Mouse (Mus musculus) limb, embryonic 14.5 days (tissue): ENCODE data around the gene 3110009E18Rik. TPM values are rescaled to one million over a fixed set of nuclear protein-coding genes. Genes with fewer than 3 reads are reported as not detected.
A peak's percentile ranks its signal among the peaks of the same experiment; 100 is the strongest.

Source experiments
- ATAC-seq: fragments of 200-750 bp; cut with Nextera tagmentation; 2 replicates; pipeline ENCODE4 v1.8.0; 2017; ENCODE audit warnings: low read depth, moderate number of reproducible peaks, moderate TSS enrichment; ENCODE audit not compliant: low FRiP score
- DNase-seq: peaks from one replicate; pipeline ENCODE4 v3.0.0-alpha.2; 2015; ENCODE audit warnings: low spot score
- H3K27ac ChIP-seq: fragments of 300-500 bp; sonication (generic); replicated peaks from 2 replicates; pipeline ENCODE4 v1.5.1; 2014; ENCODE audit warnings: low read depth, mild to moderate bottlenecking, low read length, moderate library complexity, mixed read lengths
- H3K27me3 ChIP-seq: fragments of 300-500 bp; sonication (generic); 2 replicates; pipeline ENCODE4 v1.6.1; 2014; ENCODE audit warnings: low read length, mixed read lengths; ENCODE audit not compliant: control insufficient read depth, insufficient read depth
- H3K36me3 ChIP-seq: fragments of 300-500 bp; sonication (generic); 2 replicates; pipeline ENCODE4 v1.6.1; 2014; ENCODE audit warnings: mild to moderate bottlenecking, low read length, moderate library complexity, mixed read lengths; ENCODE audit not compliant: control insufficient read depth, insufficient read depth
- H3K4me1 ChIP-seq: fragments of 300-500 bp; sonication (generic); 2 replicates; pipeline ENCODE4 v1.6.1; 2014; ENCODE audit warnings: antibody characterized with exemption, low read length, mixed read lengths; ENCODE audit not compliant: control insufficient read depth, insufficient read depth
- H3K4me2 ChIP-seq: fragments of 300-500 bp; sonication (generic); replicated peaks from 2 replicates; pipeline ENCODE4 v1.6.1; 2014; ENCODE audit warnings: low read depth, mild to moderate bottlenecking, low read length, moderate library complexity; ENCODE audit not compliant: severe bottlenecking
- H3K4me3 ChIP-seq: fragments of 300-500 bp; sonication (generic); replicated peaks from 2 replicates; pipeline ENCODE4 v1.5.1; 2014; ENCODE audit warnings: low read length
- H3K9ac ChIP-seq: fragments of 300-500 bp; sonication (generic); 2 replicates; pipeline ENCODE4 v1.6.1; 2014; ENCODE audit warnings: mild to moderate bottlenecking, low read depth, low read length, moderate library complexity; ENCODE audit not compliant: severe bottlenecking
- H3K9me3 ChIP-seq: fragments of 300-500 bp; sonication (generic); 2 replicates; pipeline ENCODE4 v1.6.1; 2016; ENCODE audit warnings: low read length; ENCODE audit not compliant: control insufficient read depth
- POLR2A ChIP-seq: fragments of 200-500 bp; IDR thresholded peaks from 2 replicates; pipeline ENCODE4 v1.8.0; 2012; ENCODE audit warnings: inconsistent platforms, mild to moderate bottlenecking, moderate library complexity, borderline replicate concordance; ENCODE audit not compliant: insufficient read depth, insufficient read length; ENCODE audit errors: extremely low read depth
- WGBS: fragments of 180-500 bp; shearing (Covaris S2); extraction: QIAGEN DNeasy Blood & Tissue Kit; methylation state at CpG from one replicate; pipeline ENCODE4 v1.1.7; 2014; 5-methylcytosine and 5-hydroxymethylcytosine counted together
- polyA plus RNA-seq, 2 experiments: library from polyadenylated mRNA; depleted of rRNA in 1 of 2; stranded (reverse) in 1 of 2; unstranded in 1 of 2; fragments of >200 nt; fragmentation: Nextera tagmentation in 1 of 2; extraction: Ambion mirVana in 1 of 2; gene quantifications; 2 replicates each; pipeline versions ENCODE4 v1.2.1 to v1.2.3; 2012 to 2014

Gene 3110009E18Rik
- polyA plus RNA-seq, 2 experiments, result 11.4 to 20.9 TPM

GRCm38 (mm10) chr1:120196724-120197123 is 75.7 kb downstream of the 3110009E18Rik start:
- TF ChIP-seq POLR2A, result no peak
- Histone ChIP-seq H3K36me3 (no peaks in the 10 kb centered on the region), H3K4me3 (no peak overlapping the region), H3K4me1 (no peaks in the 10 kb centered on the region), H3K9ac (no peak overlapping the region), H3K27me3 (no peaks in the 10 kb centered on the region), H3K4me2 (no peak overlapping the region), H3K27ac (no peak overlapping the region), H3K9me3 (no peaks in the 10 kb centered on the region)
- WGBS, result 90% methylated on average over 2 of the region's 2 CpGs
- DNase-seq (no peak), ATAC-seq (no peak)

GRCm38 (mm10) chr1:120197189-120197588 is 76.2 kb downstream of the 3110009E18Rik start:
- H3K27me3 ChIP-seq, result no peaks in the 10 kb centered on the region
- H3K36me3 ChIP-seq, result no peaks in the 10 kb centered on the region
- no peak overlapping the region for H3K9ac ChIP-seq
- 21% methylated on average over 5 of the region's 5 CpGs for WGBS
- no peaks in the 10 kb centered on the region for H3K9me3 ChIP-seq
- H3K4me1 ChIP-seq, result no peaks in the 10 kb centered on the region
- no peak overlapping the region for H3K4me2 ChIP-seq
- ATAC-seq (0 out of 2 replicates have a peak, but pooled peaks have one; percentile 44), DNase-seq (peak; percentile 50)
- TF ChIP-seq POLR2A, result no peak
- H3K4me3 ChIP-seq, result no peak overlapping the region
- no peak overlapping the region for H3K27ac ChIP-seq

DNA sequence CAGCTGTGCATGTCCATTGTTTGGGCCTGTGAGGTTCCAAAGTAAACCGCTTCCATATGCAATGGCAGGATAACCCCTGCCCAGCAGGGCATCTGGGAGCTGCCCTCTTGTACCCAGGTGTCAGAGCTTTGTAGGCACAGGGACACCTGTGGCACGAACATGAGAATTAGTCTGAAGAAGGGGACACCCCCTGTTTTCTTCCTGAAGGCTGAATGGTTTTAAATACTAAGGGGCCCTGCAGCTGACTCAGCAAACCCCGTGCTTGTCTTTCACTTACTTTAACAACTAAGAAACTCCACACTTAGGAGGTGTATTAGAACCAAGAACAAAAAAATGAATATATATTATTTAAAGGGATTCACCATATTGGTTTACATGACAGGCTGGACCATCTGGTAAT is 77.2 kb downstream of the 3110009E18Rik start:
- WGBS, result 58% methylated on average over 3 of the region's 3 CpGs
- H3K27me3 ChIP-seq, result no peaks in the 10 kb centered on the region
- H3K4me2 ChIP-seq, result no peak overlapping the region
- no peaks in the 10 kb centered on the region for H3K9me3 ChIP-seq
- ATAC-seq (no peak), DNase-seq (no peak)
- no peaks in the 10 kb centered on the region for H3K4me1 ChIP-seq
- H3K9ac ChIP-seq, result no peak overlapping the region
- TF ChIP-seq POLR2A, result no peak
- H3K4me3 ChIP-seq, result no peak overlapping the region
- no peak overlapping the region for H3K27ac ChIP-seq
- no peaks in the 10 kb centered on the region for H3K36me3 ChIP-seq

DNA sequence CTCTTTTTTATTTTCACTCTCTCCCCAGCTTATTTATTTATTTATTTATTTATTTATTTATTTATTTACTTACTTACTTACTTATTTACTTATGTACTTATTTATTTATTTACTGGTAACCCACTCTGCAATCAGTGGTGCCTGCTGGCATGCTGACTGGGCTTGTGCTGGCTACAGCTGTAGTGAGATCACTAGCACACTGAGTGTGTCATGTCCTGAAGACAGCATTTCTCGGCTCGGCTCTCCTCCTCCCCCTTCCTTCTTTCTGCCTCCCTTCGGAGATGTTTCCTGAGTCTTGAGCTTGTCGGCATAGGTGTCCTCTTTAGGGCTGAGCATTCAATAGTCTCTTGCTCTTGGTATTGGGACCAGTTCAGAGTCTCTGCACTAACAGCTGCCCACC is 78.0 kb downstream of the 3110009E18Rik start:
- no peak overlapping the region for H3K27ac ChIP-seq
- no peak overlapping the region for H3K9ac ChIP-seq
- H3K4me2 ChIP-seq, result no peak overlapping the region
- H3K9me3 ChIP-seq, result no peaks in the 10 kb centered on the region
- H3K4me1 ChIP-seq, result no peaks in the 10 kb centered on the region
- WGBS, result 83% methylated on average over 4 of the region's 4 CpGs
- H3K4me3 ChIP-seq, result no peak overlapping the region
- ATAC-seq (no peak), DNase-seq (no peak)
- no peaks in the 10 kb centered on the region for H3K36me3 ChIP-seq
- no peak for TF ChIP-seq POLR2A
- no peaks in the 10 kb centered on the region for H3K27me3 ChIP-seq

- 71% methylated on average over 3 of the region's 3 CpGs for WGBS
- H3K4me2 ChIP-seq, result no peak overlapping the region
- H3K9me3 ChIP-seq, result no peaks in the 10 kb centered on the region
- no peaks in the 10 kb centered on the region for H3K4me1 ChIP-seq
- DNase-seq (no peak), ATAC-seq (no peak)
- TF ChIP-seq POLR2A, result no peak
- H3K27me3 ChIP-seq, result no peaks in the 10 kb centered on the region
- no peak overlapping the region for H3K4me3 ChIP-seq
- no peaks in the 10 kb centered on the region for H3K36me3 ChIP-seq
- H3K27ac ChIP-seq, result no peak overlapping the region
- H3K9ac ChIP-seq, result no peak overlapping the region
Measured at GRCm38 (mm10) chr1:120202542-120202941, 81.6 kb downstream of the 3110009E18Rik start.

DNA sequence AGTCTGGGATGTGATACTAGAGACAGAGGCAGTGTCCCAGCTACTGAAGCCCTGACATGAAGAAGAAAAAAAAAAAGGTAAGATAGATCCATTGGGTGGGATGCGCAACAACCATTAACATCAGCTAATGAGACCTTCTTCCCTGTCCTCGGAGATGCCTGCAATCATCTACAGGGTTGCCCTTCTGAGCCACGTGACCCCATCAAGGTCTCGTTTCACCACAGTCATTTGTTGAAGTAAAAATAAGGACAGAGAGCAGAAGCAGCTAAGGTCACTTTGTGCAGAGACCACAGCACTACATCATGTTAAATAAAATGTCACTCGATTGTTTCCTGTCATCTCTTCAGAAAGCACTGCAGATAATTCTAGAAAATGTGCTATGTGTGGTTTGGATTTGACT is 82.8 kb downstream of the 3110009E18Rik start:
- Histone ChIP-seq H3K27ac (no peak overlapping the region), H3K27me3 (no peaks in the 10 kb centered on the region), H3K9ac (no peak overlapping the region), H3K4me2 (no peak overlapping the region), H3K36me3 (no peaks in the 10 kb centered on the region), H3K4me3 (no peak overlapping the region), H3K4me1 (no peaks in the 10 kb centered on the region), H3K9me3 (no peaks in the 10 kb centered on the region)
- no peak for DNase-seq
- 78% methylated on average over 5 of the region's 5 CpGs for WGBS
- no peak for TF ChIP-seq POLR2A
- ATAC-seq, result no peak
